Mouse (Mus musculus): ENCODE results near the gene Creb1.

DNA sequence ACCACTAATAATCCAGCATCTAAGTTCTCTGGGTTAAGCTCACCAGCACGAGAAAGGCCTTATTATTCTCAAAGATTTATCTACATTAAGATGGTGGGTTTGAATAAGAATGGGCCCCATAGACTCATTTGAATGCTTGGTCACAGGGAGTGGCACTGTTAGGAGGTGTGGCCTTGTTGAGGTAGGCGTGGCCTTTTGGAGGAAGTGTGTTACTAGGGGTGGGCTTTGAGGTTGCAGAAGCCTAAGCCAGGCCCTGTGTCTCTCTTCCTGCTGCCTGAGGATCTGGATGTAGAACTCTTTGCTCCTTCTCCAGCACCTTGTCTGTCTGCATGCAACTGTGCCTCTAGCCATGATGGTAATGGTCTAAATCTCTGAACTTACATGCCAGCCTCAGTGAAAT lies 7.8 kb upstream of the Creb1 start:
- no peak for TF ChIP-seq CTCF (conservative IDR thresholded peaks at IDR 0.05; ENCODE audit: low read length)
- no peak for TF ChIP-seq POU5F1 (IDR thresholded peaks at IDR 0.05; ENCODE audit: borderline replicate concordance, low read length)
- no peak for TF ChIP-seq NANOG (IDR thresholded peaks at IDR 0.05; ENCODE audit: borderline replicate concordance, low read length)

All from E14TG2a.4 (cell line).